Mouse (Mus musculus) cerebral cortex, adult 2 months (tissue): ENCODE measurements around the gene Usp54.

Experiments used
- WGBS: fragments of 180-500 bp; shearing (Covaris S2); methylation state at CpG from one replicate; pipeline ENCODE4 v1.1.7; 2018; 5-methylcytosine and 5-hydroxymethylcytosine counted together

Usp54 gene

DNA sequence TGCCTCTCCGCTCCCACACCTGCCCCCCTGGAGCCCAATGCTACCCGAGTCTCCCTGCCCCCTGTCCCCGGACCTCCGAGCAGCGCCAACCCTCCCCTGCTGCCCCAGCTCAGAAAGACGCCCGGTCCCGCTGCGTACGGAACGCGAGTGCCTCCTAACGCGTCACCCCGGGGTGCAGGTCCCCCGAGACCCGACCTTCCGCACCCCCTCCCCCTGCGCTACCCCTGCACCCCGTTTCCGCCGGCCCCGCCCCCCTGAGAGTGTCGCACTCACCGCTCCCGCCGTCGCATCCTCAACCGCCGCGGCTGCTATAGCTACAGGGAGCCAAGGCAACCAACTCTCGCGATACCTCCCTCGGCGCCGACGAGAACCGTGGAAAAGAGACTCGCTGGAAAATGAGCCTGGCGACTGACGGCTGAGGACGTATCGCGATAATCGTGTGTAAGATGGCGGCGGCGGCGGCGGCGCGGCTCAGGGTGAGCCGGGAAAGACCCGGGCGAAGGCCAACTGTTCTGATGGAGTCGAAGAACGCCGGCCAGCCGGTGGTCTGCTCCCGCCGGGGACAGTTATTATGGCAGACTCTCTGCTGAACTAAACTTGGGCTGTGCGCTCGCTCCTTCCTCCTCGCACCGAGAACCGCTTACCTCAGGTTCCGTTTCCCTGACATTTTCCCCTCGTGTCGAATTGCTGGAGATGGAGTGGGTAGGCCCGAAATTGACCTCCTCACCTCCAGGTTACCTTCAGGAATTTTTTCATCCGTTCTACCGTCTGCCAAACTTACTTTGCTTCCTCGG lies at the start of gene Usp54:
Usp54 (minus strand) TSS at position 420 of the 794 bp plus-strand sequence.
- under 1% methylated on average over 73 of the region's 73 CpGs for WGBS

DNA sequence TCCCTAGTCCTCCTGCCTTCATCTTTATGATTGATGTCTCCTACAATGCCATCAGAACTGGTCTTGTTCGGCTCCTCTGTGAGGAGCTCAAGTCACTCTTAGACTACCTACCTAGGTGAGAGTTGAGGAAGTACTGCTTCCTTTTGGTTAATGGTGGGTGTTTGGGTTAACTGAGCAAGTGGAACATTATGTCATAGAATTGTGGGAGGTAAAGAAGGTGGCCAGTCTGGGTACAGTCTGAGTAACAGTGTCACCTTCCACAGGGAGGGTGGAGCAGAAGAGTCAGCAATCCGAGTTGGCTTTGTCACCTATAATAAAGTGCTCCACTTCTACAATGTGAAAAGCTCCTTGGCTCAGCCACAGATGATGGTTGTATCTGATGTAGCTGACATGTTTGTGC lies 48.1 kb upstream of the Usp54 start:
- 90% methylated on average over 2 of the region's 2 CpGs for WGBS

DNA sequence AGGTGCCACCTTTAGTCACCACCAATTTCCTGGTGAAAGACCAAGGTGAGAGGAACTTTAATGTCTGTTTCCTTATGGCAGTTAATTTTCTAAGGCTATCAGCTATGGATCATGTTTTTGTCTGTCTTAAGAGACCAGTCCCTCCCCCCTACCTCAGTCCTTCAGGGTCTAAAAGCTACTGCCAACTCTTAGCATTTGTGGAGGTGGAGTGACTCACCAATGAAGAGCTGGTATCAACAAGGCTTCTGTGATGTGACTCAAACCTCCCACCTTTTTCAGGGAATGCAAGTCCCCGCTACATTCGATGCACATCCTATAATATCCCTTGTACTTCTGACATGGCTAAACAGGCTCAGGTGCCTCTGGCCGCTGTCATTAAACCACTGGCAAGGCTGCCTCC lies 45.7 kb upstream of the Usp54 start:
- WGBS, result 50% methylated on average over 3 of the region's 3 CpGs

DNA sequence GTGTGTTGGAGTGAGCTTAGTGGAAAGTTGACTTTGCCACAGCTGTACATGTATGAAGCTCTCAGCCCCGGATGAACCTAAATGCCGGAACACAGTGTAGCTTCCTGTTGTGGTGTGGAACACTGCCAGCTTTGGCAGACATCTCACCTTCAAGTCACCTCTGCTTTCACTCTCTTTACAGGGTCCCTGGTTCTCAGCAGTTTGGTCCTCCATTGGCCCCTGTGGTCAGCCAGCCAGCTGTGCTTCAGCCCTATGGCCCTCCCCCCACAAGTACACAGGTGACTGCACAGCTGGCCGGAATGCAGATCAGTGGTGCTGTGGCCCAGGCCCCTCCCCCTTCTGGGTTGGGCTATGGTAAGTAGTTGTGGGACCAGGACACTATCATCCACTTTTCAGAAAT lies 41.6 kb upstream of the Usp54 start:
- WGBS, result 64% methylated on average over 3 of the region's 3 CpGs

DNA sequence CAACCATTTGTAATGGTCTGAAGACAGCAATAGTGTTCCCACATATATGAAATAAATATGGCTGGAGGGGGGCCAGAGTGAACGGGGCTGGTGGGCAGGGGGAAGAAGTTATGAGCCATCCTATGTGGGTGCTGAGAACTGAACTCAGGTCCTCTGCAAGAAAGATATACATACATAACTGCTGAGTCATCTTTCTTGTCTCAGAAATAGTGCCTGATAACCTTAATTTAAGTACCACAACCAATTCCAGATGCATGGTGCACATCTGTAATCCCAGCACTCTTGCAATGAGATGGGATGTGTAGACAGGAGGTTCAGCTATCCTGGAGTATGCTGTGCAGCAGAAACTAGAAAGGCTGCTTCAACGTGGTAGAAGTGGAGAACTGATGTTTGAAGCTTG lies 40.9 kb upstream of the Usp54 start:
- 85% methylated on average over 2 of the region's 2 CpGs for WGBS

DNA sequence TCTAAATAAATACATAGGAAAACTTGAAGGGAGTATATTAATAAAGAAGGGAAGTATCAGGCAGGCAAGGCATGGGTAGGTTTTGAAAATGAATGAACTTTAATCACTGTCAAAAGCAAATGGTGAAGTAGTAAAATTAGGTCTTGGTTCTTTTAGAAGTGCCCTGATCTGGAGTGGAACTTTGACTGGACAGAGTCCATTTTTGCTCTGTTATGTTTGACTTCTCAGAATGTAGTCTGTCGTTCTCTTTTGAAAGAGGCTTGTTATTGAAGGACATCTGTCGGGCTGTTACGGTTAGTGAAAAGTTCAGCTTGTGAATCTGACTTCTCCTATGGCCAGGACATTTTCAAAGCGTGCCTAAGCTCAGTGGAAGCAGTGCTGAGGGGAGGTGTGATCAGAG lies 37.0 kb upstream of the Usp54 start:
- WGBS, result 92% methylated on average over 4 of the region's 4 CpGs

DNA sequence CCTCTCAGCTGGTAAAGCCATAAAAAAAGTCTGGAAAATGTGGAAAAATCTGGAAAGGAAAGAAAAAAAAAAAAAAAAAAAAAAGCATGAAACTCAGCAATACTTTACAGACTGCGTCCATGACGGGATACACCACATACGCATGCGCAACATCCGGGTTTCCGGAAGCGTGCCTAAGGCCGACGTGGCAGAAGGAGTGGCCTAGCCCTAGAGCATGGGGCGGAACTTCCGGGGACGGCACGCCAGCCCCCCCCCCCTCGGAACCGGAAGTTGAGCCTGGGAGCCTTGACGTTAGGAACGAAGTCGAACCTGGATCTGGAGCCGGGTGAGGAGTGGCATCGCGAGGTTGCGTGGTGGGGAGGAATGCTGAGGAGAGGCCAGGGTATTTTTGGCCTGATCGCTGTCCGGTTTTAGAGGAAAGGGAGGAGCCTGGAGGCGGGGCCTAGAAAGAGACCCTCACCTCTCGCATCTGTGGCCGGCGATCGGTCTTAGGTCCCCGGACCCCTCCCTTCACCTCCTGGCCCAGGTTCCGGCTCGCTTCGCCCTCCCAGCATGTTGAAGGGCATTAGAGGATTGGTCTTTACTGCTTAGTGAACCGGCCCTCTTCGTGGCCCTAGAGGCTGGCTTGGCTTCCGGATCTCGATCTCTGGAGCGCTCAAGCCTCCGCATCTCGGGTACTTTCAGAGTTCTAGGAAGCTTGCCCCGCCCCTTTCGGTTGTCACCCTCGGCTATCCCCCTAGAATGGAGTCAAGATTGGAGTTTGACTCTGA lies 33.4 kb upstream of the Usp54 start, which contains the start of gene Sec24c:
Sec24c (plus strand) TSS at position 245 of the 770 bp plus-strand sequence.
- under 1% methylated on average over 43 of the region's 43 CpGs for WGBS

DNA sequence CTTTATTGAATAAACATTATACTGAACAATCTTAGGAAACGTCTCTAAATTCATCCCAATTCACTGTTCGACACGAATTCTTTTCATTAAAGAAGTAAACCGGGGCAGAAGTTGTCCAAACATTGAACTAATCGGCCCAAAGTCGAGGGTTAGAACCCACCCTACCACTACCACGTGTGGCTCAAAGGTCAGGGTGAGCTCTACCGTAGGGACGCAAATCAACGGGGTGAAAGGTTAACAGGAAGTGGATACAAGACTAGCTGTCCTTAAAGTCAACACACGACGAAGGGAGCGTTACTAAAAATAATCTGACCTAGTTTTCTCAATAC lies 32.8 kb upstream of the Usp54 start:
- 6% methylated on average over 13 of the region's 13 CpGs for WGBS

DNA sequence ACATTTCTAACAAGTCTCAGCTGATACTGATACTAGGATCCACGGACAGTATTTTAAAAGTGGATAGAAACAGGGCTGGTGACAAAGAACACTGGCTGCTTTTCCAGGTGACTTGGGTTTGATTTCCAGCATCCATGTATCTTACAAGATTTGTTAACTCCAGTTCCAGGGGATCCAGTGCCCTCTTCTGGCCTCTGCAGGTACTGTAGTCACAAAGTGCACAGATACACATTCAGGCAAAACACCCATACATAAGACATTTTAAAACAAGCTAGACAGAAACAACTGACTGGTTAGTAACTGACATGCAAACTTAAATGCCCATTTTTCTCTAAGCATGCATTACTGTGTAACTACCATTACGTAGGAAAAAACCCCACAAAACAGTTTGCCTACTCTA lies 32.1 kb upstream of the Usp54 start:
- WGBS, result 94% methylated on average over 2 of the region's 2 CpGs

DNA sequence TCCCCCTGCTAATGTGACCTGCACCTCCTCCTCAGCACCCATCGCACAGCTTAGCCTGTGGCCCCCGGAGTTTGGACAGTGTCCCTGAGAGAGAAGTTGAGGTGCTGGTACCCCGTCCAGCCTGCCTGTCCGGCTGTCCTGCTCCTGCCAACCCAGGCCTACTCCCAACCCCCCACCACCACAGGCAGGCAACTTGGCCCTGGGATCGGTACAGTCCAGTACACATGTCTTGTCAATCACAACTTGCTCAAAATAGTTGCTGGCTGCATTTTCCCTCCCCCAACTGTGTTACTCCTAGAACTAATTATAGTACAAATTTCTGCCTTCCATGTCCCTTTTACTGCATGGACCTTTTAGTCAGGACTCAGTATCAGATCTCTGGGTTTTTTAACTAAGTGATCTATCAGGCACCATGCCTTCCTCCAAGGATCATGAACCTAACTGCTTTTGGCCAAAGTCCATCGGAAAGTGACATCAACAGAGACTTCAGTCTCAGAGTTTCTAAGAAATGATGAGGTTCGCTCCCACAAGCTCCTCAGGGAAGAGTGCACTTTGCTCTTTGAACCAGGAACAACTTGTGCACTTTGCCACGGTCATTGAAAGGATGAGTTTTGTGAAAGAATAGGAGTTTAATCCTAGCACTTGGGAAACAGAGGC lies 27.4 kb upstream of the Usp54 start, which contains the start of gene Synpo2l:
Synpo2l (minus strand) TSS at position 201 of the 657 bp plus-strand sequence.
- 76% methylated on average over 8 of the region's 8 CpGs for WGBS

DNA sequence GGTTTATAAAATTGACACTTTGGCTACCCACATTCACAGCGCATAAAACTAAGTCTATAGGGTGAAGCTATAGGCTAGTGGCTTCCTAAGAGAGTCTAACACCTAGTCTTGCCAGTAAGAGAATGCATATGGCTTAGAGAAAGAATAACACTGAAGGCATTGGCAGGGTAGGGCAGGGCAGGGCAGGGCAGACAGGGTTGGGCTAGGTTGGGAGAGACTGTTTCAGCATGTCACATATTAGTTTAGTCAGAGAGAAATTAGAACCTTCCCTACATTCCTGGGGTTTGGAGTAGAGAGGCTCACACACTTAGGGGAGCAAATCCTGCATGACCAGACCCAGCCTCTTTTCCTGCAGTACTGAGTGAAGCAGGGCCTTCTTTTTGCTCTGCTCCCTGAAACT lies 26.6 kb upstream of the Usp54 start:
- 86% methylated on average over 1 of the region's 1 CpGs for WGBS

DNA sequence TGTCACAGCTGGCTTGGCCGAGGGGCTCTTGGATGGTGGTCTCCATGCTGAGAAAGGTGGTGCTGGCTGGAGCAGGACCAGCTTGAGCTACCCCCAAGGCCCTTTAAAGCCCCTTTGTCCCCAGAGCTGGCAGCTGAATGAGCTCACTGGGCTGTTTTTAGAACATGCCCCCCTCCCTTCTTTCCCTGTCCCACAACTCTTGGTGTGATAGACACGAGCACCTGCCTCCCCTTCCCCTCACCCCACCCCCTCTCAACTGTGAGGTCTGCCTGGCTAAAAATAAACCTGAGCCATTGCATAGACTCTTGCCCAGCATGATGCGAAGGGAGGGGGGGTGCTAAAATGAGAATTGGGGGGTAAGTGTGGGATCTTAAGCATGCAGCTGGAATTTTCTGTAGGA lies 23.6 kb upstream of the Usp54 start:
- WGBS, result 27% methylated on average over 3 of the region's 3 CpGs

DNA sequence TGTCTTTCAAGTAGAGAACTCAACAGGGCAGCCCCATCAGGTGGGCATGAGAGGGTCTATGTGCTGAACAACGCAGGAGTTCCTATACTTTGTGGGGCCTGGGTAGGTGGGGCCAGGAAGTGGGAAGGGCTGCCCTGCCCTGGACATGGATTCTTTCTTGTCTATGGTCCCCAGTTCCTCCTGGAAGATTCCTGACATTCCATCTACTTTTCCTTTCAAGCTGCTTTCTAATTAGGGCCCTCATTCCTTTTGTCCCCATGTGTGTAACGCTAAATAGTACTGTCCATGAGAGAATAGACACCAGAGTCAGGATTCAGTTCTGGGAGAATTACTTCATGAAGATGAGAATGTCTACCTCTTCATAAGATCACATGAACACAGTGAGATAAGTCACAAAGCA lies 22.7 kb upstream of the Usp54 start:
- WGBS, result 68% methylated on average over 2 of the region's 2 CpGs

DNA sequence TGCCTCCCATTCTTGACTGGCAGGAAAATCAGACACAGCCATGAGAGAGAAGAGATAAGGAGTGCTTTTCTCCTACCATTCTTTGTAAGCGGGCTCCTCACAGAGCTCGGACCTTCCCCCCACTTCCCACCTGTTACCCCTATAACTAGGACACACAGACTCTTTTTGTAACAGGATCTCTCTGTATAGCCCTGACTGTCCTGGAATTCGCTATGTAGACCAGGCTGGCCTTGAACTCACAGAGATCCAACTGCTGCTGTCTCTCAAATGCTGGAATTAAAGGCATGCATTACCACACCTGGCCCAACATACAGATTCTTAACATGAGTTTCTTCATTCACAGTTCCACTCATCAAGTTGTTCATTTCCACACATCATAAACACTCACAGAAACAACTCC lies 21.9 kb upstream of the Usp54 start:
- 91% methylated on average over 3 of the region's 3 CpGs for WGBS

DNA sequence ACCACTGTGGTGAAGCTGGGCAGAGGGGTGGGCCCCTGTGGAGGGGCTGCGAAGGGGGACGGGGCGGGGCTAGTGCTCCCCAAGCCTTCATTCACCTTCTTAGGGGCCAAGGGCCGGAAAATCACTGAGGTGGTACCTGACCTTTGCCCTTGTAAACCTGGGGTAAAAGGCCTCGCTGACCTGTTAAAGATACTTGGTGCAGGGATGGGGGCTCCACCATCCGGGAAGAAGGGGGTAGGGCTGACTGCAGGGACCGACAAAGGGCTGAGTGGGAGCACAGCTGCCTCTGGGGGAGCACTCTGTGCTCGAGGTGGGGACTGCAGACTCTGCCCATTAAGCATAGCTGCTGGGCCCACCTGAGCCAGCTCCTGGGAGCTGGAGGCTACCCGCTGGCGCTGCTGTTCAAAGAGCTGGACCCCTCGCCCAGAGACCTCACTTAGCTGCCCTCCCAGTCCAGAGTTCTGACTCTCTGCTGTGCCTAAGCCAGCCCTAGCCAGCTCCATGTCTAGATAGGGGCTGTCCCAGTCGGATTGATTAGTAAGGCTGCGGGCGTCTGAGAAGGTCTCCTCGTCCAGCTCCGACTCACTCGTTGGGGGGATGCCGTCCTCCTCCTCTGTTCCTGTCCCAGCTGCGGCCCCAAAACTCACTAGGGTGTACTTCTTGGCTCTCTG lies 20.9 kb upstream of the Usp54 start:
- WGBS, result 13% methylated on average over 19 of the region's 19 CpGs

DNA sequence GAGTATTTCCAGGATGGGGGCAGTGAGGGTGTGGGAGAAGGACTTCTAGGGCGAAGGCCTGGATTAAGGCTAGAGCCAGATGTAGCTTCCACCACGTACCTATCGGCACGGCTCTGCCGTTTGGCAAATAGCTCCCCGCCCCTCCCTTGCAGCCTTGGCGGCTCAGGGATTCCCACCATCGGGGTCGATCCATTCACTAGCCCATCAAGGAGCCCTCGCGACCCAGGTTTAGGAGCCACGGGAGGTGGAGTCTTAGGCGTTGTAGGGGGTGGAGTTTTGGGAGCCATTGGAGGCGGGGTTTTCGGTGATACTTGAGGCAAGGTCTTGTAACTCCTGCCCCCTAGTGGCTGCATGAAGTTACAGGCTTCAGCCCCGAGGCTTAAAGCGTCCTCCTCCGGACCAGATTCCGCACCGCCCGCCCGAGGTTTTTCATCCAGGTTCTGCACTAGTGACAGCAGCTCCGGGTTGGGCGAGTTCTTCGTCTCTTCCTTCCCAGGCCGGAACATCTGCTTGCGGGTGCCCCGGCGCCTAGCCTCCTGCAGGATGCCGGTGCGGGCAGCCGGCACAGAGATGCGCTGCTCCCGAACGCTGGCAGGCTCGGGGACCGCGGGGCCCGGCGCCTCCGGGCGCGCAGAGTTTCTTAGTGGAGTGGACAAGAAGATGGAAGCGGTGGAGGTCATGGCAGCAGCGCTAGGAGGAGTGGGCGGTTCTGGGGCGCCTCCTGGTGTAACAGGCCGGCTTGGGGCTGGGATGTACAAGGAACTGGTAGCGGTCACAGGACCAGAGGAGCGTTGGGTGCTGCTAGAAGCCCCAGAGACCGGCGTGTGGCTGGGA lies 20.2 kb upstream of the Usp54 start:
- under 1% methylated on average over 52 of the region's 52 CpGs for whole genome bisulfite sequencing

DNA sequence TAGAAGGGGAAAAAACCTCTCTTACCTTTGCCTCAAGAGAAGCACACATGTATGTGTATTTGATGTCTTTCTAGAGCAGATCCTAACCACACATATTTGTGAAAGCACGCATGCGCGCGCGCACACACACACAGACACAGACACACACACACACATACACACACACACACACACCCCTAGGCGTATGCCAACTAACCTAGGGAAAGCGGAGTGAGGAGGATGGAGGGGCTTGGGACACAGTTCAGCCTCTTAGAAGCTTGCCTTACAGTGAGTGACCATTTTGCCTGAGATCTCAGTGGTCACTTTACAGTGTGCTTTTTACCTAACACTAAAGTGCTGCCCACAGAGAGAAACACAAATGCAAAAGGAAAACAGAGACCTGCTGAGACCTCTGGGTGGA lies 18.8 kb upstream of the Usp54 start:
- WGBS, result 99% methylated on average over 7 of the region's 7 CpGs

DNA sequence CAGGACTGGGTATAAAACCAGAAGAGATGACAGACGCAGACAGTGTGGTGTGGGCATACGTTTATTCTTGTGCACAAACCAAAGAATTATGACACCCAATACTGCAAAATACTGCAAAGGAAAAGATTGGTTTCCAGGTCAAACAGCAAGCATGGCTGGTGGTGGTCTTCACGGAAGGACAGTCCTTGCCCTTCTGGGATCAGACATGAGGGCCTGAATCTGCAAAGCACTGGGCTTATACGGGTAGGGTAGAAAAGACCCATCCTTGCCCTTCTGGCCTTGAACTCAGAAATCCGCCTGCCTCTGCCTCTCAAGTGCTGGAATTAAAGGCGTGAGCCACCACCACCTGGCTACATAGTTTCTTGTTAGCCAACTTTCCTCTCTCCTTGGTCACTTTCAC lies 18.0 kb upstream of the Usp54 start:
- 91% methylated on average over 6 of the region's 6 CpGs for WGBS

DNA sequence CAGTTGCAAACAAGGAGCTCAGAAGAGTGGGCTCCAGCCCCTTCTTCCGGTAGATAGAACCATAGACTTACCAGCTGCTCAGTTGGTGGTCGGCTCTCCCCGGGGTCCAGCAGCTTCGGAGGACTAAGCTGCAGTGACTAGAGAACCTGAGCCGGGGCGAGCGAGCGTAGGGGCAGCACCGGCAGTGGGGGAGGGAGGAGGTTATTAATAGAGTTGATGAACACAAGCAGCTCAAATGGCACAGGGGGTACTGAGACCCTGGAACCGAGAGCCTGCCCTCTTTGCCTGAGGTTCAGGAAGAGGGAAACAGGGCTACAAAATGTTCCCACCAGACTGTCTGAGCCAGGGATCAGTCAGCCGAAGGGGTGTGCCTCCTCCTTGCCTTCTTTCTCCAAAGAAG lies 15.5 kb upstream of the Usp54 start, which contains the start of gene Myoz1:
Myoz1 (minus strand) TSS at position 180 of the 400 bp plus-strand sequence.
- 55% methylated on average over 11 of the region's 11 CpGs for WGBS

DNA sequence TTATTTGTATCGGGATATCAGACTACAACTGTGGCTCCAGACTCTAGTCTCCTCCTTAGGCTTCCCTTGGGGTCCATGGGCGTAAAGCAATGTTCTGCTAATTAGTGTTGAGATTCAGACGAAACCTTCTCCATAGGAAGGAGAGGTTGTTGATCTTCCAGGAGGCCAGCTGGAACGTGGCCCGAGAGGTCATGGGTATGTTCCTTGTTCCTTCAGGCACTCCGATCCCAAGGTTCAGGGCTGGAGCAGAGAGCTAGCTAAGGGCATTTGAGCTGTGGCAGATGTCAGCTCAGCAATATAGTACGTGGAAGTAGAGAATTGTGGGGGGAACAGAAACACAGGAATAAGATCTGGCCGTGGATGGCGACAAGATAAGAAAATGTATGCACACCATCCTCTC lies 14.9 kb upstream of the Usp54 start:
- WGBS, result 77% methylated on average over 9 of the region's 9 CpGs
